Mouse (Mus musculus): Measurements from ENCODE around the gene Chil4. TPM values are rescaled to one million over a fixed set of nuclear protein-coding genes. Genes with fewer than 3 reads are reported as not detected.

Gene Chil4
- polyA plus RNA-seq, 1 experiment from 2014 or later: not detected

Other genes with a start within 250 kb of the Chil4 start
- 1.8 and 2.0 TPM in 2 replicates for gene Ovgp1, start 245.8 kb downstream of the Chil4 start, polyA plus RNA-seq (2014; fragmentation: Nextera tagmentation; extraction: Ambion mirVana)
- gene Pifo, start 204.9 kb downstream of the Chil4 start, polyA plus RNA-seq (2014; fragmentation: Nextera tagmentation; extraction: Ambion mirVana): 0.24 TPM in 1 of 2 replicates, not detected in the other
- gene Chil5, start 186.7 kb downstream of the Chil4 start, polyA plus RNA-seq (2014; fragmentation: Nextera tagmentation; extraction: Ambion mirVana): not detected in 2 replicates
- gene Chia1, start 106.3 kb downstream of the Chil4 start, polyA plus RNA-seq (2014; fragmentation: Nextera tagmentation; extraction: Ambion mirVana): 0.19 and 0.48 TPM in 2 replicates
- not detected in 2 replicates for gene Chil3, start 51.9 kb downstream of the Chil4 start, polyA plus RNA-seq (2014; fragmentation: Nextera tagmentation; extraction: Ambion mirVana)
- gene Chil6, start 186.7 kb upstream of the Chil4 start, polyA plus RNA-seq (2014; fragmentation: Nextera tagmentation; extraction: Ambion mirVana): not detected in 2 replicates

Data from heart, embryonic 11.5 days (tissue).